In genomic region chr6:13565734-13566133, GRCm38 (mm10) we compare ENCODE assay signal across 13 mouse cellular contexts. TPM values are rescaled to one million over a fixed set of nuclear protein-coding genes. Genes with fewer than 3 reads are reported as not detected.
A peak's percentile ranks its signal among the peaks of the same experiment; 100 is the strongest.
DNase-seq lines count a peak whose midpoint lies in the region; ATAC-seq and TF ChIP-seq lines count a peak whose summit lies in the region.
"Had no signal": no experiment of that assay in that cellular context is flagged by ENCODE, and none has a peak within 500 bp of the region (broad histone marks: within the 10 kb centered on the region; RNA-seq: fewer than 3 reads in every experiment).

No protein-coding gene starts in this region.

- H3K27ac ChIP-seq in kidney, adult 2 months (ENCODE audit: insufficient read depth, low read depth, low read length): no peak overlapping the region
- H3K27ac ChIP-seq in midbrain, postnatal 0 days (ENCODE audit: low read depth, low read length): no peak overlapping the region
- no peak overlapping the region for H3K27ac ChIP-seq in midbrain, embryonic 13.5 days
- H3K27ac ChIP-seq: limb, embryonic 13.5 days; midbrain, embryonic 10.5 days had no signal

- H3K9me3 ChIP-seq in midbrain, postnatal 0 days (ENCODE audit: low read length): no peaks in the 10 kb centered on the region
- H3K9me3 ChIP-seq in midbrain, embryonic 13.5 days: no peaks in the 10 kb centered on the region
- H3K9me3 ChIP-seq: limb, embryonic 13.5 days; midbrain, embryonic 10.5 days had no signal

- WGBS in kidney, adult 2 months: 94% methylated on average over 1 of the region's 1 CpGs
- 73% methylated on average over 1 of the region's 1 CpGs for WGBS in midbrain, postnatal 0 days
- 87% methylated on average over 1 of the region's 1 CpGs for WGBS in midbrain, embryonic 13.5 days

- no peak for TF ChIP-seq POLR2A in kidney, adult 2 months (IDR thresholded peaks at IDR 0.05; ENCODE audit: low read depth, low read length)

- no peak for TF ChIP-seq CTCF in kidney, adult 2 months (conservative IDR thresholded peaks at IDR 0.05; ENCODE audit: insufficient read depth, insufficient read length, low read depth, low read length)
- peak; percentile 49 for TF ChIP-seq CTCF in midbrain, postnatal 0 days (IDR thresholded peaks at IDR 0.05)

- H3K36me3 ChIP-seq in kidney, adult 2 months (ENCODE audit: control insufficient read depth, insufficient read depth, low read length): no peaks in the 10 kb centered on the region
- no peaks in the 10 kb centered on the region for H3K36me3 ChIP-seq in midbrain, postnatal 0 days (ENCODE audit: insufficient read depth, low read length)
- H3K36me3 ChIP-seq in midbrain, embryonic 13.5 days: no peaks in the 10 kb centered on the region
- H3K36me3 ChIP-seq: limb, embryonic 13.5 days; midbrain, embryonic 10.5 days had no signal

- no peak overlapping the region for H3K9ac ChIP-seq in midbrain, postnatal 0 days (replicated peaks; ENCODE audit: low read length, poor library complexity, severe bottlenecking)
- H3K9ac ChIP-seq in midbrain, embryonic 13.5 days (replicated peaks): no peak overlapping the region
- H3K9ac ChIP-seq: limb, embryonic 13.5 days had no signal

- ATAC-seq in midbrain, postnatal 0 days (ENCODE audit: low FRiP score): no peak
- no peak for ATAC-seq in midbrain, embryonic 13.5 days
- ATAC-seq: hindbrain, embryonic 16.5 days had no signal

- H3K4me3 ChIP-seq in kidney, adult 2 months (ENCODE audit: insufficient read depth, low read depth, low read length): no peak overlapping the region
- no peak overlapping the region for H3K4me3 ChIP-seq in midbrain, postnatal 0 days (ENCODE audit: low read depth, low read length)
- no peak overlapping the region for H3K4me3 ChIP-seq in midbrain, embryonic 13.5 days (replicated peaks)
- H3K4me3 ChIP-seq: limb, embryonic 13.5 days; midbrain, embryonic 10.5 days had no signal

- no peak overlapping the region for H3K4me2 ChIP-seq in midbrain, postnatal 0 days (ENCODE audit: low read depth, low read length, poor library complexity, severe bottlenecking)
- no peak overlapping the region for H3K4me2 ChIP-seq in midbrain, embryonic 13.5 days (replicated peaks)
- H3K4me2 ChIP-seq: heart, embryonic 11.5 days; limb, embryonic 13.5 days had no signal

- H3K4me1 ChIP-seq in kidney, adult 2 months (ENCODE audit: control insufficient read depth, insufficient read depth, low read length): no peaks in the 10 kb centered on the region
- no peaks in the 10 kb centered on the region for H3K4me1 ChIP-seq in midbrain, postnatal 0 days (ENCODE audit: insufficient read depth, low read length)
- no peaks in the 10 kb centered on the region for H3K4me1 ChIP-seq in midbrain, embryonic 13.5 days (replicated peaks)
- H3K4me1 ChIP-seq: limb, embryonic 13.5 days; midbrain, embryonic 10.5 days had no signal

- no peaks in the 10 kb centered on the region for H3K27me3 ChIP-seq in kidney, adult 2 months (replicated peaks; ENCODE audit: control insufficient read depth, insufficient read depth, low read length)
- H3K27me3 ChIP-seq in midbrain, postnatal 0 days (ENCODE audit: insufficient read depth, low read length): no peaks in the 10 kb centered on the region
- no peaks in the 10 kb centered on the region for H3K27me3 ChIP-seq in midbrain, embryonic 13.5 days
- H3K27me3 ChIP-seq: limb, embryonic 13.5 days had no signal

- peak; percentile 14 for DNase-seq in adrenal gland, postnatal 10 days
- no peak for DNase-seq in adrenal gland, adult 18-20 months (ENCODE audit: low spot score in 2 of 2)
- peak; percentile 25 for DNase-seq in kidney, adult 2 months
- no peak for DNase-seq in kidney, postnatal 4 days
- DNase-seq in midbrain, postnatal 0 days (ENCODE audit: low spot score): peak; percentile 19
- DNase-seq in adrenal gland, postnatal 4 days (ENCODE audit: low spot score in 2 of 2): no peak
- no peak for DNase-seq in frontal cortex, postnatal 10 days (ENCODE audit: low spot score in 2 of 2)
- DNase-seq: thymus, adult 2 months had no signal

RNA-seq across cellular contexts. Expression of gene Tmem168, which starts 42.2 kb away (rescaled TPM):
- 10 to 100 TPM; 23.9 to 24.0 TPM for total RNA-seq in adrenal gland, postnatal 10 days (2021)
- total RNA-seq in adrenal gland, adult 18-20 months (2021): 10 to 100 TPM; 22.1 to 27.5 TPM
- polyA plus RNA-seq in kidney, adult 2 months (2012; rRNA removed): 11.9 and 13.6 TPM in 2 replicates
- total RNA-seq in midbrain, postnatal 0 days (2014; rRNA removed): 16.6 and 19.5 TPM in 2 replicates
- 12.5 and 15.0 TPM in 2 replicates for polyA plus RNA-seq in midbrain, postnatal 0 days (2015; fragmentation: Nextera tagmentation; extraction: Ambion mirVana)
- 24.6 and 25.6 TPM in 2 replicates for polyA plus RNA-seq in midbrain, embryonic 13.5 days (2015; fragmentation: Nextera tagmentation; extraction: Ambion mirVana)
- 10 to 100 TPM; 30.4 to 31.3 TPM for total RNA-seq in adrenal gland, postnatal 4 days (2021)

Comparison
In these comparisons a context has a peak if more than half of its experiments do, and no peak if none do; other contexts are left out.
1. DNase-seq: peak in adrenal gland, postnatal 10 days (single experiment), kidney, adult 2 months (single experiment) and midbrain, postnatal 0 days (single experiment); none in adrenal gland, adult 18-20 months (0 of 2), kidney, postnatal 4 days (0 of 2), adrenal gland, postnatal 4 days (0 of 2) and frontal cortex, postnatal 10 days (0 of 2).